8 mouse cellular contexts compared by ENCODE assay signal in the genomic region with DNA sequence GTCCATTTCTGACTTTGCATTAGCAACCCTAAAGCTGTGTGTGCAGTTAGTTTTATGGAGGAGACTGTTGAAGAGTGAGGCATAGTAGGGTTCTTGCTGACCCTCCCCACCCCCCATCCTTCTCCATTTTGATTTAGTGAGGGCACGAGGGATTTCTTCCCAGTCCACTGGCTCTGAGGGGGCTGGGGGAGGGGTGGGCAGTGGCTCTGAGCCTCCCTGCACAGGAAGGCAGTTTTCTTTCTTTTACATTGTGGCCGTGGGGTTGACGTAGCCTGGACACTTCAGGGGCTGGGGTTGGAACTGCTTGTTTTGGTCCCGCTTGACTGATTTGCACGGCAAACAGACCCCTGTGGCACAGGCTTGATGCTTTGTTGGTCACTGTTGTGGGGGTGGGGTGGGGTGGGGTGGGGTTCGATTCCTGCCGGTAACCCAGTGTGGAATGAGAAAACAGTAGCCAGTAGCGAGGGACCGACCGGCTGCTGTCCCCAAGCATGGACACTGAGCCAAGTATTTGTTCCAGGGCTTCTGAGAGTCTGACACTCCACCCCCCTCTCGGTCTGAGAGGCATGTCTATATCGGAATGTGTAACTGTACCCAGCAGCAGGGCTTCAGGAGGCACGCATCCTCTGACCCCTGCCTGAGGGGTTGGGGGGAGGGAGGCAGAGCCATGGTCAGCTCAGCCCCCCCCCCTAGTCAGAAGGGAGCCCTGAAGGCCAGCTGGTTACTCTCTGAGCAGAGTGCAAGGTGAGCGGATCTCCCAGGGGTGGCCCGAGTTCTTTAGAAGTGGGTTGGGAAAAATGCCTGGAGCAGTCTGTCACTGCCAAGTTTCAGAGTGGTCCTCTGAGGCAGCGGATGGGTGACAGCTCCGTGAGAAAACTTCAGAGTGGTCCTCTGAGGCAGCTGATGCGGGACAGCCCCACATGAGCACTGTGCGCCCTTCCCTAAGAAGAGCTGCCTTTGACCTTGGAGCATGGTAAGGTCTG. TPM values are rescaled to one million over a fixed set of nuclear protein-coding genes. Genes with fewer than 3 reads are reported as not detected.
A peak's percentile ranks its signal among the peaks of the same experiment; 100 is the strongest.
DNase-seq lines count a peak whose midpoint lies in the region; ATAC-seq lines count a peak whose summit lies in the region.

No protein-coding gene starts in this region.

- H3K9ac ChIP-seq in heart, embryonic 11.5 days (ENCODE audit: low read depth, low read length), result peak overlapping the region; percentile 76

- peak overlapping the region; percentile 98 for H3K27ac ChIP-seq in heart, embryonic 11.5 days (ENCODE audit: low read depth, low read length)
- peak overlapping the region; percentile 86 for H3K27ac ChIP-seq in midbrain, embryonic 10.5 days (replicated peaks)

- peaks cover 74% of the 10 kb centered on the region for H3K4me1 ChIP-seq in heart, embryonic 11.5 days (ENCODE audit: control insufficient read depth, insufficient read depth, low read length)
- peaks cover 88% of the 10 kb centered on the region for H3K4me1 ChIP-seq in midbrain, embryonic 10.5 days

- H3K4me3 ChIP-seq in heart, embryonic 11.5 days (ENCODE audit: low read depth, low read length), result peak overlapping the region; percentile 54
- H3K4me3 ChIP-seq in midbrain, embryonic 10.5 days, result peak overlapping the region; percentile 49

- no peaks in the 10 kb centered on the region for H3K9me3 ChIP-seq in heart, embryonic 11.5 days (replicated peaks; ENCODE audit: control insufficient read depth, low read length)
- H3K9me3 ChIP-seq in midbrain, embryonic 10.5 days (replicated peaks), result no peaks in the 10 kb centered on the region

- peak; percentile 72 for DNase-seq in Muller cell, postnatal 12 days (ENCODE audit: inconsistent ontology term)
- DNase-seq in embryo, embryonic 11.5 days (ENCODE audit: low read depth, low spot score), result peak; percentile 42
- peak; percentile 54 to 79 for DNase-seq in kidney, postnatal 25 days
- DNase-seq in midbrain, embryonic 10.5 days (ENCODE audit: low spot score), result peak; percentile 50
- DNase-seq in ovary, postnatal 36 days (ENCODE audit: low spot score), result no peak
- no peak for DNase-seq in yolk sac, embryonic 10.5 days (ENCODE audit: low spot score)
- no peak for DNase-seq in right cerebral cortex, postnatal 4 days

- WGBS in heart, embryonic 11.5 days (ENCODE audit: insufficient replicate concordance), result 17% methylated on average over 19 of the region's 19 CpGs
- 25% methylated on average over 19 of the region's 19 CpGs for WGBS in midbrain, embryonic 10.5 days

- no peaks in the 10 kb centered on the region for H3K27me3 ChIP-seq in heart, embryonic 11.5 days (ENCODE audit: control insufficient read depth, insufficient read depth, low read length)
- no peaks in the 10 kb centered on the region for H3K27me3 ChIP-seq in midbrain, embryonic 10.5 days (ENCODE audit: low read depth, poor library complexity, severe bottlenecking)

- no peaks in the 10 kb centered on the region for H3K36me3 ChIP-seq in heart, embryonic 11.5 days (ENCODE audit: control insufficient read depth, insufficient read depth, low read length)
- H3K36me3 ChIP-seq in midbrain, embryonic 10.5 days, result peaks cover 25% of the 10 kb centered on the region

- ATAC-seq in heart, embryonic 11.5 days (replicated peaks; ENCODE audit: insufficient number of reproducible peaks, low FRiP score, low TSS enrichment), result peak; percentile 64

- peak overlapping the region; percentile 88 for H3K4me2 ChIP-seq in heart, embryonic 11.5 days

RNA-seq across cellular contexts. Expression of gene Wbp1l, which starts 25.2 kb away (rescaled TPM):
- 41.5 and 45.9 TPM in 2 replicates for polyA plus RNA-seq in heart, embryonic 11.5 days (2014; fragmentation: Nextera tagmentation; extraction: Ambion mirVana)
- 45.7 and 51.8 TPM in 2 replicates for polyA plus RNA-seq in midbrain, embryonic 10.5 days (2016; fragmentation: Nextera tagmentation; extraction: Ambion mirVana)

RNA-seq across cellular contexts. Expression of gene Cyp17a1, which starts 48.9 kb away (rescaled TPM):
- 0.97 and 1.1 TPM in 2 replicates for polyA plus RNA-seq in heart, embryonic 11.5 days (2014; fragmentation: Nextera tagmentation; extraction: Ambion mirVana)
- polyA plus RNA-seq in midbrain, embryonic 10.5 days (2016; fragmentation: Nextera tagmentation; extraction: Ambion mirVana), result not detected in 2 replicates

RNA-seq across cellular contexts. Expression of gene Sfxn2, which starts 50.9 kb away (rescaled TPM):
- 8.1 and 10.5 TPM in 2 replicates for polyA plus RNA-seq in heart, embryonic 11.5 days (2014; fragmentation: Nextera tagmentation; extraction: Ambion mirVana)
- polyA plus RNA-seq in midbrain, embryonic 10.5 days (2016; fragmentation: Nextera tagmentation; extraction: Ambion mirVana), result 17.0 and 18.1 TPM in 2 replicates

RNA-seq across cellular contexts. Expression of gene Arl3, which starts 51.1 kb away (rescaled TPM):
- 67.5 and 83.5 TPM in 2 replicates for polyA plus RNA-seq in heart, embryonic 11.5 days (2014; fragmentation: Nextera tagmentation; extraction: Ambion mirVana)
- polyA plus RNA-seq in midbrain, embryonic 10.5 days (2016; fragmentation: Nextera tagmentation; extraction: Ambion mirVana), result 207 and 216 TPM in 2 replicates

Comparison
In these comparisons a context has a peak if more than half of its experiments do, and no peak if none do; other contexts are left out.
1. DNase-seq: peak in Muller cell, postnatal 12 days (single experiment), embryo, embryonic 11.5 days (single experiment), kidney, postnatal 25 days (2 of 2) and midbrain, embryonic 10.5 days (single experiment); none in ovary, postnatal 36 days (single experiment), yolk sac, embryonic 10.5 days (single experiment) and right cerebral cortex, postnatal 4 days (single experiment).